Mouse (Mus musculus): ENCODE data around the gene Insc.
A peak's percentile ranks its signal among the peaks of the same experiment; 100 is the strongest.

The Insc gene

DNA sequence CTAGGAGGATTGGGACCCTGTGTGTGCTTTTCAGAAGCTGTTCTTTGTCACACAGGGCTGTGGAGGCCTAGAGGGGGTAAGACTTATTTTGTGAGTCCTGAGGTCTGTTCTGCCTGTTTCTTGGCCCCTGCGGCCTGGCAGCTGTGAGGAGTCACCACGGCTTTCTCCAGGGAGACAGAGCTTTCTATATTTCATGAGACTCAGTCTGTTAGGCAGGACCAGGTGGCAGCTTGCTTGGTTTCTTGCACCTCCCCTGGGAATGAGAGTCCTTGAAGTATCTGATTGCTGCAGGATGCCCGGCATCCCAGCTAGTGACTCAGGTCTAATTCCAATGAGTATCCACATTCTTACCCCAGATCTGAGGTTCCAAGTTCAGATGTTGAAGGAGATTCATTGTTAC is 21.8 kb downstream of the Insc start:
- no peak for DNase-seq

DNA sequence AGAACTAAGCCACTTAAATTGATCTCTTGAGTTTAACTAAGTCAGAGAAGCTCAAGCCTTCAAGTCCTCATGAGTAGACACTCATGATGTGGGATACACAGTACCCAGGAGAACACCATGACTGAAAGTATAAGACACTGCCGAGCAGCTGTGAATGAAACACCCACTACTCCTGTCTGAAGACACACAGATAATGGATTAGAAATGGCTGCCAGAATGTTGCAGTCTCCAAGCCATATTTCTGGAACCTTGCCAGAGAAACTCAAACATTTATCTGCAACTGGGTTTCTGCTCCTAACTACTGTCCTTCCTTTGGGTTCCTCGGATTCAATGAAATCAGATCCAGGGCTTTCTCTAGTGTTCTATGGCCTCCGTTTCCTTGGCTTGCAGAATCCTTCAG is 23.0 kb downstream of the Insc start:
- no peak for DNase-seq

DNA sequence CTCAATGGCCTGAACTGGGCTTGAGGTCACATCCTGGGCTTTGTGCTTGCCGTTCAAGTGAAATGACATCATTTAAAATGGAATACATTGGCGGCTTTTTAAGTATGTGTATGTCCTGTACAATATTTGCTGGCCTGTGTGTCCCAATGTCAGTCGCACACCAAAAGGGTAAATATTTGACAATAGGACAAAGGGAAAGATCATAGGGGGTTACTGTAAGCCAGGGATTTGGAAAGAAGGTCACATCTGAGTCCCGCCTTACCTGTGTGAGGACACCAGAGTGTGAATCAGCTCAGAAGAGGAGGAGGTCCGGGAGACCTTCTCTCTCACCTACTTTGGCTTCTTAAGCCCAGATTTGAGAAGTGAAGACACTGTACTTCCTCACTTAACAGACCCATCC is 25.0 kb downstream of the Insc start:
- no peak for DNase-seq

DNA sequence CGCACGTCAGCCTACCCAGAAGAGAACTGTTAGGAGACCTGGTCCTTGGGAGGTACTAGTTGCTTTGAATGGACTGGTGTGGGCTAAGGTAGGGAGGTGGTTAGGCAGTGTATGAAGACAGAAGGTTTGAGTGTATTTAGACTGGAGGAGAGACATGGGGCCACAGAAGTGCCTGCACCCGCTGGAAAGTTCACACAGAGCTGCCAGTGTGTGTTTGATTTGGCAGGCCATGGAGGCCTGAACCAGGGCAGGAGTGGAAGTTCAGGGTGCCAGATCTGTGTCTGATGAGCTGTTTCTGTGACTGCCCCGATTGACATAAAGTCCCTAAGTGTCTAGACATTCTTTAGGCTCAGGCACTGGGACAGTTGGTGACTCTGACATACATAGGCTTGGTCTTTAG is 25.5 kb downstream of the Insc start:
- DNase-seq = no peak

DNA sequence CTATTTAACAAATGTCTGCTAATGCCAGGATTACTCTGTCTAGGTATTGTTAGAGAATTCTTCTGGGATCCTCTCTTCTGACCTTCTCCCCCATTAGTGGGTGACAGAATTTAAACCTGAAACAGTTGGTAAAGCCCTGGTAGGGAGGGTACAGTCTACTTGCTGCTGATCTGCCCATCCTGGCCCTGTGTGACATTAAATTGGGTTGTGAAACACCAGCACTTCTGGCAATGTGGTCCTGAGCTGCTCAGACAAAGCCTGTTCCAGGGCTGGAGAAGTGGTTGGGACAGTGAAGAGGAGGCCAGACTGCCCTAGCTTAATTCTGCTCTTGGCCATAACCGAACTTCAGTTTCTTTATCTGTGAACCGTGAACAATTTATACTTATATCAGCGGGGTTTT is 27.1 kb downstream of the Insc start:
- no peak for DNase-seq

DNA sequence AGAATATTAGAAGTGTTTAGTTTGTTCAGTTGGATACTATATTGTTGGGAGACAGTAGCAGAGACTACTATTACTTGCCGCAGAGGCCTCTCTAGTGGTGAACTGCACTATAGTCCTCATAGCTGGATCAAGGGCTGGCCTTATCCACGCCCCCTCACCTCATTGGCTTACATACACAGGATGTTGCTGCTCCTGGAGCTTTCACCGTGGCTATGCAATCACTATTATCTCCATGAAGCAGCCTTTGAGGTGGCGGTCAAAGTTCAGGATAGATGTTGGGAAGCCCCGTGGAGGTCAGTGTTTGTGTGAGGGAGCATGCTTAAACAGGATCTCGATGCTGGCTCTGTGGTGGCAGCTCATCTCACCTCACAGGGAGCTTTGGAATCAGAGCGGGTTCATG is 28.3 kb downstream of the Insc start:
- DNase-seq = no peak

DNA sequence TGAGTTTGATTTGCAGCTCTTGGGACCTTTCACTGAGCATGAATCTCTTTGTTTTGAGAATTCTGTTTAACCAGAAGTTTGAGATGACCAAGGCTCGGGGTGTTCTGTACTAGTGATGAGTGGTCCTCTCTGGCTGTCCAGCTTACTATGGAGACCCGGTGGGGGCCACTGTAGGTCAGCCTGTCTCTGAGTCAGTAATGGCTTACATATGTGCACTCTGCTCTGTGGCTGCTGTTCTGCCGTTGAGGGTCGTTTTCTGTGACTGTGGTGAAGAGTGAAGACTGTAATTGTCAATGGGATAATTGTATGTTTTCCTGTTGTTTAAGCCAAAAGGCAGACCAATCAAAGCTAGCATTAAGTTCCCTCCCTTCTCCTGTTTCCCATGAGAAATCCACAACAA is 30.3 kb downstream of the Insc start:
- DNase-seq = no peak

DNA sequence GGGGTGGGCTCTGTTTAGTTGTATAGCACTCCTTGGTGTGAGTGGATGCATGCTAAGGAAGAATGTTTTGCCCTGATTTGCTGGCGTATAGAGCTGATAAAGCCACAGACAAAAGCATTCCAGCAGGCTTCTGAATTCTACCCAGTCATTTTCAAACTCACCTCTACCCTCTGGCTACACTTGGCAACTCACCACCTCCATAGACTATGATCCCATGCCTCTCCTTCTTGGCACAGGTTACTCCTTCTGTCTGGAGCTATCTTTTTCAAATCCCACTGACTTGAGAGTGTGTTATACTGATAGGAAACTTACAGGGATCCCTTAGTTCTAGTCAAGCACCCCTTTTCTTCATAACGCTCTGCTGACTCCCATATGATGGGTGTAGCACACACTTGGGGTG is 32.4 kb downstream of the Insc start:
- no peak for DNase-seq

DNA sequence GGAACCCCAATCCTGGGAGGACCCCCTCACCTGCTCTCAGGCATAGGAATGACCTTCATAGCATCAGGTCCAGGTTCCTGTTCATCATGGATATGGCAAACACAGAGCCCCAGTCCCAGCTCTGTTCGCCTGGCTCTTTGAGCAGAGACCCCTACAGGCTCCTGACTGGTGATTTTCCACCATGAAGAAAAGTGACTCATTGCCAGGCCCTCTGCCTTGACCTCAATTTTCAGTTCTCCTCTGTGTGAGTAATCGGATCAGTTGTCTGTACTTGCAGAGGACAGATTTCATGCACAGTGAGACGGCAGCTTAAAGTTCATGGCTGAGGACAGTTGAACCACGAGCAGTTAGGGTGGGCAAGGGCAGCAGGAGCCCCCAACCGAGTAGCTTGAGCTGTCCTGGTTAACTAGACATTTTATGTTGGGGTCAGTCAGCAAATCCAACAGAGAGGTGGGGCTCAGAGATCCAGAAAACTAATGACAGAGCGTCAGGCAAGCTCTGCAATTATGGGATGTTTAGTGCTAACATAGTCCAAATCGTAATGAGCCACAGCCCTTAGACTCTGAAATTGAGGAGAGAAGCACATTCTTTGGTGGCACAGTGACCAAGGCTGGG is 34.8 kb downstream of the Insc start:
- DNase-seq = no peak

DNA sequence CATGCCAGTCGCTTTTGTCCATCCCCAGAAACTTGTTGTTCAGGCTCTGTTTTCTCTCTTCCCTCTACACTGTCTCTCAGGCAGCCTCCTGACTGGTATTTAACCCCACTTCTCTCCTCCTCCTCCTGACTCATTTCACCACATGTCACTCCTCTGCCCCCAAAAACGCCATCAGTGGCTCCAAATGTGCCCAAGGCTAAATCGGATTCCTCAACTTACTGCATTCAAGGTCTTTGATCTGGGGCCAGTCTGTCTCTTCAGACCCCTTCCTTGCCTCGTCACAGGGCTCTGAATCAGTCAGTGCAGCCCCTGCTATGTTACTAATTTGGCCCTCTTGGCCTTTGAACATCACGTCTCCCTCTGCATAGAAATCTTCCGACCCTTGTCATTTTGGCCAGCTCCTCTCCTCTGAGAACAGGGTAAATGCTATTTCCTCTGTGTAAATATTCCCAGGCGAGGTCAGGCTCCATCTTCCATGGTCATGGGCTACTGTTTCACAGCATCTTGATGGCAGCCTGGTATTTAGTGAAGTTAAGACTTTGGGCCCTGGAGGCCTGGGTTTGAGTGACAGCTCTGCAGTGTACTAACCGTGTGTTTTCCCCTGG is 35.7 kb downstream of the Insc start:
- no peak for DNase-seq

DNA sequence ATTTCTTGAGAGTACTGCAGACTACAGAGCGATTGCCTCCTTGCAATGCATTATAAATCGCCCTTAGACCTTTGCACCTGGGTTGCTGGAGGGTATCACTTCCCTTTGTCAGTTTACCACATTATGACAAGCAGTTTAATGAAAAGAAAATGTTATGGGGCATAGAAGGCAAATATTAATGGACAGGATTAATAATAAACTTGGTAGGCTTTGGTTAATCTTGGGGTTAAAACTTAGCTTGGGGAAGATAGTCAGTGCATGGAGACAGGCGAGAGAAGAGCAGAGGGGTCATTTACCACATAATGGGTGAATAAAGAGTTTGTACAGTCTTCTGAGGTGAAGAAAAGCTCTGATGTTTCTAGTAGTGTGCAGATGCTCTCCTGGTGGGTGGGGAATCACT is 39.8 kb downstream of the Insc start:
- no peak for DNase-seq

DNA sequence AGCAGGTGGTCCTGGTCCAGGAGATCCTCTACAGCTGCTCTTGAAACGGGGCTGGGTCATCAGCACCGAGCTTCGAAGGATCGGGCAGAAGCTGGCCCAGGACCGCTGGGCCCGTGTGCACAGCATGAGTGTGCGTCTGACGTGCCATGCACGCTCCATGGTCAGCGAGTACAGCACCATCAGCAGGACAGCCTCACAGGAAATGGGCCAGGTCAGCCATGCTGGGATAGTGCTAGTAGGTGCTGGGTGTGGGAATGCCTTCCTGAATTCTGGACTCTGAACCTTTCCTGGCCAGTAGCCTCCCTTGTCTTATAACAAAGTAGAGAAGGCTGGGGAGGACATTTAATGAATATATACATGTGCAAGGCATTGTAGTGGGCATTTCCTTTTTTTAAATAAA is 47.6 kb downstream of the Insc start:
- no peak for DNase-seq

DNA sequence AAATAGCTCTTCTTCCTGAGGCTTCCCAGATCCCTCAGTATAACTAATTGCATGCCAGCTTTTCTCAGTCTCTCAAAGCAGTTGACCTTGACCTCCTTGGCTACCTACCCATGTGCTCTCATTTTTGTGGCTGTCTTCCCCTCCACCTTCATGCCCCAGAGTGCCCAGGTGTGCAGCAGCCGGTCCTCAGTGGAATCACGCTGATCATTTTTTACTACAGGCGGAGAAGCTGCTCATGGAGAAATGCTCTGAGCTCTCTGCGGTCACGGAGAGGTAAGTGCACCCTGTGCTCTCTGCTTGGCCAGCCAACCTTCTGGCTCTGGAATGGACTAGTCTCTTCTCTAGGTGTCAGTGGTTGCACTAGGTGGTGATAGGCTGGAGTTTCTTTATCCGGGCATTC is 48.5 kb downstream of the Insc start:
- DNase-seq = no peak

DNA sequence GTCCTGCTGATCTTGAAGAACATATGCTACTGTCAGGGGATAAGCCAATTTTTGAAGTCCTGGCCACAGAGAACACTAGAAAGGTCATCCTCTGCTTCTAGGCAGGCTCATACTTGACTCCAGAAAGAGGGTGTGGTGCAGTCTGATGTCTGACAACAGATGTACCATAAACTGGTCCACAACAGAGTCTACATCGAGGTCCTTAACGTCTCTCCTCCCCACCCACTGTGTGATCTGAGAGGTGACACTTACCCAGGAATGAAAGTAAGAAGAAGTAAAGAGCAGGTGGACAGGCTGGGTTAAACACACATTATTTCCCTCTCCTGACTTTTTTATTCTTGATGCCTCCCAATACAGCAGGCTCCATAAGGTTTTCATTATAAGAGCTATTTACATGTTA is 50.9 kb downstream of the Insc start:
- DNase-seq = no peak

DNA sequence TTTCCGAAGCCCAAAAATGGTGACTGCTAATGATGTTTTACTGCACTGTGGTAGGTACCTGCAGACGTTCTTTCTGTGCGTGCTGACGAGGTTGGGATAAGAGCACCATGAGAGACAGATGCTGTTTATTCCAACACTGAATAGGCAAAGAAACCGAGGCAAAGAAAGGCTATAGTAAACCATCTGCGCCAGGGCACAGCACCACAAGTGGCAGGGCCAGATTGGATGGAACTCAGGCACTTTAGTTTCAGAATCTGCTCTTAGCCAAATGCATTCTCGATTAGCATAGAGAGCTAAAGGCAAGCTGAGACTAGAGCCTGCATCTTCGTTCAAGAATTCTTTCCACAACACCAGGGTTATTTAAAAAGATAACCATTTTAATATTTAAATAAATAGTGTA is 59.1 kb downstream of the Insc start:
- no peak for DNase-seq

DNA sequence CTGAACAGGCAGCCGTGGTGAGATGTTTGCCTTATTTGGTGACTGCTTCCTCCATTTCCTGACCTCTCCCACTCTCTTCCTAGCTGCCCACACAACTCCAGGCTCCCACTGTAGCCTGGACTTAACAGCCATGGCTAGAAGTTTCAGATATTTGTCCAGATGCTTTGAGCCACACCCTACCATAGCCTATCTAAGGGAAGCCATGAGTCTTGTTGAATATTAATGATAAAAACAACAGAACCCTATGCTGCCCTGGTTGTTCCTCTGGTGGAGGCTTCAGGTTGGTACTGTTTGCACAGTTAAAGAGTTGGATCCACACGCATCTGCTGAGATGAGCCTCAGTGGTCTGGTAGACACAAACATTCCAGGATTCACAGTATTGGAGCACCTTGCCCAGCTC is 61.8 kb downstream of the Insc start:
- no peak for DNase-seq

DNA sequence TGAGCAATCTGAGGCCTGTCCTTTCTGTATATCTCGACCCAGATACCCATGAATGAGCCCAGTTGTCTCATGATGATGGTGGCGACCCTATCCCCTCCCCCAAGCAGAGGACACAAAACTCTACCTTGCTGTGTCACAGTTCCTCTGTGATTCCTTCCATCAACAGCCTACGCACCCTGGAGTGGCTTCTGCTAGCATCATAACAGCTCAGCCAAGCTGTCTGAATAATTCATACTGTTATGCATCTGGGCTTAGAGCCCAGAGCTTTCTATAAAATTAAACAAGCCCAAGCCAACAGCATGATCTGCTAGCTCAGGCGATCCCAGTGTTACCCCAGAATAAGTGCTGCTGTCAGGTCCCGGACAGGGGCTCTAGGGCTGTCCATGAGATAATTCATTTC is 63.8 kb downstream of the Insc start:
- DNase-seq = no peak

DNA sequence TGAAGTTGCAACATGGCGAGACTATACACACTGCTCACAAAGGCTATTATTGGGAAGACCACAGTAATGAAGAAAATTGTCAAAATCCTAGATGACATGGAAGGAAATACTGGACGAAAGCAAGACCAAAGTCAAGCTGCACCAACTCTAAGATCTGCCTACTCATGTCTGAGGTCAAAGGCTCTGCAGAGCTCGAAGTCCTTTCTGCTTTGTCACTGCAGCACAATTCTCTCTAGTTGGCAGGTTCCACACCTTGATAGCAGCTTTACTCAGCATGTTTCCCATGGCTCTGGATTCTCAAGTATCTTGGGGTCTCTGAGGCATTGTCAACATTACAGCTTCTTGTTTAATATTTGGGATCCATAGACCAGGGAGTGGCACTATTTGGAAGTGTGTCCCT is 64.8 kb downstream of the Insc start:
- no peak for DNase-seq

DNA sequence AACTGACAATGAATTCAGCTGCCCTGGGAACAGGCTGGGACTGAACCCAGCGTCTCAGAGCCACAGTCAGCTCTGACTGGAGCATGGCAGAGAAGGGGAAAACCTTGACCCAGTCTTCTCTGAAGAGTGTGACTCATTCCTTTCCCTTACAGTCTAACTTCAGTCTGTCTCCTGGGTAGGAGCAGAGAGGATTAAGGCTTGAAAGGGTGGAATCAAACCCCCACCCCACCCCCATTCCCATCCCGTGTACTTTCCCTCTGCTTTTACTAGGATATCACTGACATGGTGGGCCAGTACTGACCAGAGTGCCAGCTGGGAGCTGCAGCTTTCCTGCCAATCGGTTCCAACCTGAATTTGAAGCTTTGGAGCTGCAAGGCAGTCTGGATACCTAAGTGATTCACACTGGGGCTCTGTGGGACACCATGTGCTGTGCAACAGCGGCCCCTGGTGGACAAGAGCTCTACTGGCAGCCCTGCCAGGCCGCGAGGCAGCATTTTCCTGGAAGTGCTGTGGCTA is 73.9 kb downstream of the Insc start:
- peak; percentile 87 for DNase-seq

DNA sequence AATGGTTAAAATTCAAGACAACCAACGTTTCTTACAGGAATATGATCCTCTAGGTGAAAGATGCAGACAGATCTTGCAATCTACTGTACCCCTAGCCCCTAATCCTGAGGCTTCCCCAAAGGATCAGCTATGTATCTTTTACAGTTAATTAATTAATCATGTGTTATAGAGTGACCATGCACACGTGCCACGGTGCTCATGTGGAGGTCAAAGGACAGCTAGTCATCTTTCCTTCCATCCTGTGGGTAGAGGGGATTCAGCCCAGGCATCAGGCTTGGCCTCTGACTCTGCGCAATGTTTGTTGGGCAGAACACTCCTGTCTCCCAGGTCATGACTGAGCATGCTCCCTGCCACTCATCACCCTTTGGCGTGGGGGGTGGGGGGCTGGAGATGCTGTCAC is 74.4 kb downstream of the Insc start:
- no peak for DNase-seq

DNA sequence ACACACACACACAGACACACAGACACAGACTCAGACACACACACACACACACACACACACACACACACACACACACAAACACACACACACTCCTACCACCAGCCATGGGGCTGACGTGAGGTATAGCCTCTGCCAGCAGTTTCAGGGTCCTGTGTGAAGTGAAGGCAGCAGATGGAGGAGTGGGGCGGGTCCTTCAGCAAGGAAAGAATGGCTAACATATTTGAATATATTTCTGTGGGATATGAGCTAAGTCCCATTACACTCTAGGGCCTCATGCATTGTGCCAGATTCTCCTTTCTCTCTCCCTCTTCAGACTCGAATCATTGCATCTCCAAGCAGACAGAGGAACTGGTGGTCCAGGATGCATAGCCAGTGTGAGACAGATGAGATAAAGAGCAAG is 74.9 kb downstream of the Insc start:
- no peak for DNase-seq

DNA sequence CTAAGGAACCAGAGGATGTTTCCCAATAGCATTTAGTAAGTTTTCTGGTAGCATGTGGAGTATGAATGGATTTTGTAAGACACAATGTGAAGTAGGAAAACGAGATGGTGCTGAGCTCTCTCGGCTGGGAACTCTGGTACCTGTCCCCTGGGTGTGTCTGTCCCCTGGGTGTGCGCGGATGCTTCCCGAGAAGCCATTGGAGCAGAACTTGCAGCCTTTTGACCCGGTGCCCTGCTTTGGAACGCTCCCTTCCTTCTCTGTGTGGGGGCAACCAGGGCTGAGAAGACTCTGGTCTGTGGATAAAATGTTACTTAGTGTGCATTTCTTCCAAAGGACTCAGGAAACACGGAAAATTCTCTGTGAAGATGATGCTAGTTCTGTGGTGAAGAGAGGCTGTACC is 75.3 kb downstream of the Insc start:
- DNase-seq = no peak

DNA sequence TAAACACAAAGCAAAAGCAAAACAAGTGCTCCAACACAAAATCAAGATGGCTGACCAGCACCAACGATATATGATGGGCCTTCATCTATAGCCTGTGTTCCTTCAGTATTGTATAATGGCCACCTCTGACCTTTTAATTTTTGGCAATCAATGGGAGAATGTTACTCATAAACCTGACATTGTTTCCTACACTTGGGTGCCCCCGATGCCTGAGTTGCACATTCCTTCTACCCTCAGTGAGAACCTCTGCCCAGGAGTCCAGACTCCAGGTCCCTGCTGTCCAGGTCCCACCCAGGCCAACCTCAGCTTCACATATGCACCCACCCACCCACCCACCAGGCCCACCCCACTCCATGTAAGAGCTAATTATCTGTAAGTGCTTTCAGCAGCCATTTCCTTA is 79.2 kb downstream of the Insc start:
- no peak for DNase-seq

DNA sequence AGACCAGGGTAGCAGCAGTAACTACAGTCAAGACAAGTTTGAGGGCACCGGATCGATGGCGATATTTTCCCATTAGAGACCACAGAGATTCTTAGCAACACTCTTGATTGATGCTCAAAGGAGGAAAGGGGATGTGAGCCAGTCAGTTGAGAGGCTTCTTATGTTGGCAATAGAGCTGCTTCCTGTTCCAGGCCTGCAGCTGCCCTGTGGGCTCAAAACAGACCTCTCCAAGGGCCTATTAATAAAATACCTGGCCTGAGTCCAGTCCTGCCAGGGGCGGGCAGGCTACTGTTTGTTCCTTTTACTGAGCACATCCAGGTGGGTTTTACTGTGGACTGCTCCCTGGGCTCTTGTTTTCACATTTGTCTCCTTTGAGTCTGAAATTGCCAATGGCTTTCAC is 83.9 kb downstream of the Insc start:
- DNase-seq = no peak

DNA sequence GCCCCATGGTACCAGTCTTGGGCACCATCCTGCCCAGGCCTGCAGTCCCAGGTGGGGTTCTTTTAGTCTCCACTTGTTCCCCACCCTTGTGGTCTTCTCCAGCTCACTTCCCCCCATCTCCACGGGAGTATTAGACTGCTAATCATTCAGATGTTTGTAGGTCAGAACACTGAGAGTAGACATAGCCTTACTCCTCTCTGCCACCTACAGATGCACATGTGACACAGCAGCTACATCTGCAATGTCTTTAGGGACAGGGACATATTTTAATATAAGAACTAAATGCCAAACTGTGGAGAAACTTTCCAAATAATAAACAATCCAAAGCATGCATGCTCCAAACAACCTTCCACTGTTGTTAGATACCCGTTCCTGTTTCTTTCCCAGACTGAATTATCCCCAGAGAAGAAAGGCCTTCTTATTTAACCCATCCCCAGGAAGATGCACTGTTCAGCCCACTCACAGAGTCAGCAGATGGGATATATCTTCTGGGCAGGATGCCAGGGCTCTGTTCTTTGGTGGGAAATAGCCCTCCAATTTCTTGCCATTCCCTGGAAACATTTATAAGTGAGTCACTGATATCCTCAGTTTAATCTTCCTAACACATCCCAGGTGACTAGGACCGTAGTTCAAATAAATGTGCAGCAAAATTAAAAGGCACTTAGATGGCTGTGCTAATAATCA is 88.9 kb downstream of the Insc start:
- DNase-seq = no peak

Data from lung, postnatal 14 days (tissue).